Mouse (Mus musculus) stomach, postnatal 0 days (tissue): Measurements from ENCODE around the gene Gm42669. TPM values are rescaled to one million over a fixed set of nuclear protein-coding genes. Genes with fewer than 3 reads are reported as not detected.
A peak's percentile ranks its signal among the peaks of the same experiment; 100 is the strongest.

Experiments
- ATAC-seq: fragments of 200-750 bp; cut with Nextera tagmentation; 2 replicates; pipeline ENCODE4 v1.8.0; 2017; ENCODE audit not compliant: low FRiP score, low TSS enrichment
- DNase-seq: peaks from one replicate; pipeline ENCODE4 v3.0.0-alpha.2; 2016; ENCODE audit warnings: low spot score
- H3K27ac ChIP-seq: fragments of 300-500 bp; sonication (generic); replicated peaks from 2 replicates; pipeline ENCODE4 v1.5.1; 2014; ENCODE audit warnings: mild to moderate bottlenecking, control low read depth
- H3K27me3 ChIP-seq: fragments of 300-500 bp; sonication (generic); 2 replicates; pipeline ENCODE4 v1.6.1; 2014; ENCODE audit warnings: low read length; ENCODE audit not compliant: control insufficient read depth, insufficient read depth
- H3K36me3 ChIP-seq: fragments of 300-500 bp; sonication (generic); 2 replicates; pipeline ENCODE4 v1.6.1; 2014; ENCODE audit warnings: low read length, mixed read lengths; ENCODE audit not compliant: control insufficient read depth, insufficient read depth
- H3K4me1 ChIP-seq: fragments of 300-500 bp; sonication (generic); replicated peaks from 2 replicates; pipeline ENCODE4 v1.6.1; 2014; ENCODE audit warnings: antibody characterized with exemption; ENCODE audit not compliant: control insufficient read depth, insufficient read depth
- H3K4me2 ChIP-seq: fragments of 300-500 bp; sonication (generic); replicated peaks from 2 replicates; pipeline ENCODE4 v1.6.1; 2014; ENCODE audit warnings: low read depth, mild to moderate bottlenecking, control low read depth, moderate library complexity
- H3K4me3 ChIP-seq: fragments of 300-500 bp; sonication (generic); 2 replicates; pipeline ENCODE4 v1.5.1; 2014; ENCODE audit warnings: low read depth, low read length, control low read depth
- H3K9ac ChIP-seq: fragments of 300-500 bp; sonication (generic); 2 replicates; pipeline ENCODE4 v1.6.1; 2014; ENCODE audit warnings: mild to moderate bottlenecking, low read length, control low read depth, mixed read lengths
- H3K9me3 ChIP-seq: fragments of 300-500 bp; sonication (generic); 2 replicates; pipeline ENCODE4 v1.6.1; 2016; ENCODE audit warnings: low read length; ENCODE audit not compliant: control insufficient read depth
- CTCF ChIP-seq: IDR thresholded peaks from 2 replicates; pipeline ENCODE4 v1.5.1; 2016; ENCODE audit warnings: antibody characterized with exemption, low read depth, mild to moderate bottlenecking, moderate library complexity
- EP300 ChIP-seq: optimal IDR thresholded peaks from 2 replicates; pipeline ENCODE3; 2016; ENCODE audit warnings: antibody characterized with exemption
- WGBS: fragments of 180-500 bp; shearing (Covaris S2); extraction: QIAGEN DNeasy Blood & Tissue Kit; methylation state at CpG from one replicate; pipeline ENCODE4 v1.1.7; 2014; 5-methylcytosine and 5-hydroxymethylcytosine counted together
- polyA plus RNA-seq: library from polyadenylated mRNA; unstranded; fragments of >200 nt; fragmentation: Nextera tagmentation; extraction: Ambion mirVana; gene quantifications from 2 replicates; pipeline ENCODE4 v1.2.1, GENCODE M21; 2015

The Gm42669 gene
- polyA plus RNA-seq, 1 experiment from 2014 or later = 0.13 TPM

DNA sequence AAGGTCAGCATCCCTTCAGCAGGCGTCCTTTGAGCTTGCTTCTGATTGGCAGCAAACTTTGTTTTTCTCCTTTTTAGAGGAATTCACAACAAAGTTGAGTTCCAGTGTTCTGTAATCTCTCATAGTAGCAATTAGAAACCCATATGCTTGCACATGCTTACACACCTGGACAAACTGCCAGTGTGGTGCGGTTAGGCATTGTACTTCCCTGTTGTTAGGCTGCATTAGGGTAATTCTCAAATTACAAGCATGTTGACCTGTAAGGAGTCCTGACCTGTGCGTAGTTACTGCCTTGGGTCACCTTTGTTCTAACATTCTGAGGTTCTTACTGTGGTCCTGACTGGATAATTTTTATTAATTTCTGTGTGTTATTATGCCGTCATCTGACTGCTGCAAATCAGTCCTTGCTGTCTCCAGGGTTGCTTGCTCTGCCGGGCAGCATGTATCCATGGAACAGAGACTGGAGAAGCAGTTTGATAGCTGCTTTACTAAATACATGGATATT lies 8.6 kb upstream of the Gm42669 start:
- no peak overlapping the region for H3K4me2 ChIP-seq

DNA sequence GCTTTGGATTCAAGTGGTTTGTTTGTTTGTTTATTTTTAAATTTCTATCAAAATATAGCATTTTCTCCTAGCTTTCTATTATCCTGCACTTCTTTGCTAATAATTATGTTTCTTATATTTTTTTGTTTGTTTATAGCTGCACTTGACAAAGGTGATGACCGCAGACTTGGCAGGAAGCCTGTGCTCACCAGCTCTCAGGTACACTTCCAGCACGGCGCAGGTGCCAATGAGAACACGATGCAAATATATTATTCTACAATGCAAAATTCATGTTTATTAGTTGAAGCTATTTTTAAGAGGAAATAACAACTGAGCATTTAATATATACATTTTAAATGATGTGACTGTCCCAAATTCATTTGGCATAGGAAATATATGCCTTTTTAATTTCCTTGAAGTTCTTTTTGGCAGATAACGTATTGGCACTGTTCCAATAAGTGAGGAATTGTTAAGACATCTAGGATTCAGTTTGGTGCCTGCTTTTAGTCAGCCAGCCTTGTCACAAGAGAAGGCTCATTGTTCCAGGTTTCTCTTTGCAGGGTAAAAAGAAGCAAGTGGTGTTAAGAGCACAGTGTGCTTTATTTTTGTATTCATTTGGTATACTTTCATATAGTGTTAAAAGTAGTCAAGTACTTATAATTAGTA lies 7.4 kb upstream of the Gm42669 start:
- H3K9ac ChIP-seq = no peak overlapping the region
- H3K4me1 ChIP-seq = no peaks in the 10 kb centered on the region
- no peaks in the 10 kb centered on the region for H3K27me3 ChIP-seq
- ATAC-seq (no peak), DNase-seq (no peak)
- H3K36me3 ChIP-seq = no peaks in the 10 kb centered on the region
- WGBS = 81% methylated on average over 5 of the region's 5 CpGs
- no peak overlapping the region for H3K27ac ChIP-seq
- TF ChIP-seq CTCF = no peak
- H3K9me3 ChIP-seq = no peaks in the 10 kb centered on the region
- H3K4me3 ChIP-seq = no peak overlapping the region
- H3K4me2 ChIP-seq = no peak overlapping the region

More for the DNA sequence above, 8.6 kb upstream of the Gm42669 start:
- H3K9me3 ChIP-seq = no peaks in the 10 kb centered on the region
- TF ChIP-seq EP300 = no peak
- no peak for TF ChIP-seq CTCF
- DNase-seq (no peak), ATAC-seq (no peak)
- H3K27me3 ChIP-seq = no peaks in the 10 kb centered on the region
- H3K4me3 ChIP-seq = no peak overlapping the region
- H3K36me3 ChIP-seq = peaks cover 3% of the 10 kb centered on the region; the same call in 1 of the 2 replicates
- H3K9ac ChIP-seq = no peak overlapping the region
- WGBS = 54% methylated on average over 5 of the region's 5 CpGs
- H3K27ac ChIP-seq = no peak overlapping the region
- H3K4me1 ChIP-seq = no peaks in the 10 kb centered on the region

DNA sequence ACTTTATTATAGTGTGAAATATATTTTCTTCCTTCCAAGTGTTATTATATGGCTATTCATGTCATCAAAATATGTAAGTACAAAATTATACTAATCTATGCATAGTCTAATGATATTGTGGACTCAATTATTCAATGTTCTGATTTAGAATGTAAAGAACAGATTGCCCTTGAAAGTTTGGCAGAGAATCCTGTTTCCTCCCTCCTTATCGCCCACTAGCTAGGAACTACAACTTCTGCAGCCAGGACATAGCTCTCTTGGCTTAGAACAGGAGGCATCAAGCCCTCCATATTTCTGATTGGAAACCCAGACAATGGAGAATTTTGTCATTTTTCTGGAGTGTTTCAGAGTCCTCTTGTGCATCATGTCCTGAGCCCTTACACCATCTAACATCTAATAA lies 6.7 kb upstream of the Gm42669 start:
- Histone ChIP-seq H3K9me3 (no peaks in the 10 kb centered on the region), H3K4me3 (no peak overlapping the region), H3K27me3 (no peaks in the 10 kb centered on the region), H3K27ac (no peak overlapping the region), H3K9ac (no peak overlapping the region), H3K4me1 (no peaks in the 10 kb centered on the region), H3K36me3 (no peaks in the 10 kb centered on the region), H3K4me2 (no peak overlapping the region)
- TF ChIP-seq EP300 (no peak), CTCF (no peak)
- DNase-seq (no peak), ATAC-seq (no peak)
- WGBS = 71% methylated on average over 1 of the region's 1 CpGs

DNA sequence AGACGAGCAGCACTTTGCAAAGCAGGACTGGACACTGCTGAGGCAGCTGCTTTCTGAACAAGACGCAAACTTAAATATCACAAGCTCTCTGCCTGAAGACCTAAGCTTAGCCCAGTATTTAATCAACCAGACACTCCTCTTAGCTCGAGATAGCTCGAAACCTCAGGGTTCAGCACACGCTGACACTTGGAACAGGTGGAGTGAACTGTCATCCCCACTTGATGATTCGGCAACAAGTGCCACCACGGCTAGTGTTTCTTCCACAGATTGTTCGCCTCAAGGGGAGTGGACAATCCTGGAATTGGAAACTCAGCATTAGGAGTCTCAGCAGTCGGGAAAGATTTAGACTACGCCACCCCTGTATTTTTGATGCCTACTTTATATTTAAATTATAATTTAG lies 3.1 kb downstream of the Gm42669 start:
- DNase-seq = no peak
- WGBS = 87% methylated on average over 10 of the region's 10 CpGs
- Histone ChIP-seq H3K9me3 (no peaks in the 10 kb centered on the region), H3K27ac (no peak overlapping the region), H3K9ac (no peak overlapping the region), H3K36me3 (no peaks in the 10 kb centered on the region; the same call in 1 of the 2 replicates), H3K4me2 (no peak overlapping the region), H3K4me1 (no peaks in the 10 kb centered on the region), H3K4me3 (no peak overlapping the region), H3K27me3 (no peaks in the 10 kb centered on the region)
- no peak for TF ChIP-seq CTCF
- no peak for TF ChIP-seq EP300
- no peak for ATAC-seq

DNA sequence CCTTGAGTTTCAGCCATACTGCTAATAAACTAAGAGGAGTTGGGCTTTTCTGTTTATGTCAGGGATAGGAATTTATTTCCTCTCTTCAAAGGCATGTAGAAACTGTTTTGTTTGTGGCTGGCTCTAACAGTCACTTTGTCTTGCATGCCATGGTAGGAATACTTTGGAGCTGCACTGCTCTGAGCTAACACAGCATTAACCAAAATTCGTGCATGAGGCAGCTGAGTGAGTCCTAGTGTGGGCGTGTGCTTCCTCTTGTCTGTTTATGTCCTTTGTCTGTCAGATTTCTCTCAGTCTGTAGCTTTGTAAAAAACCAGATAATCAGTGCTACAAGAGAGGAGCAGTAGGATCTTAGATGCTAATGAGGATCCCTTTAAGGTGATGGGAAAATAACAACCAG lies 3.9 kb downstream of the Gm42669 start:
- Histone ChIP-seq H3K9ac (no peak overlapping the region), H3K27ac (no peak overlapping the region), H3K27me3 (no peaks in the 10 kb centered on the region), H3K9me3 (no peaks in the 10 kb centered on the region), H3K4me2 (no peak overlapping the region), H3K36me3 (no peaks in the 10 kb centered on the region; the same call in 1 of the 2 replicates), H3K4me3 (no peak overlapping the region), H3K4me1 (no peaks in the 10 kb centered on the region)
- TF ChIP-seq EP300 (no peak), CTCF (no peak)
- WGBS = 47% methylated on average over 2 of the region's 2 CpGs
- ATAC-seq (no peak), DNase-seq (no peak)

DNA sequence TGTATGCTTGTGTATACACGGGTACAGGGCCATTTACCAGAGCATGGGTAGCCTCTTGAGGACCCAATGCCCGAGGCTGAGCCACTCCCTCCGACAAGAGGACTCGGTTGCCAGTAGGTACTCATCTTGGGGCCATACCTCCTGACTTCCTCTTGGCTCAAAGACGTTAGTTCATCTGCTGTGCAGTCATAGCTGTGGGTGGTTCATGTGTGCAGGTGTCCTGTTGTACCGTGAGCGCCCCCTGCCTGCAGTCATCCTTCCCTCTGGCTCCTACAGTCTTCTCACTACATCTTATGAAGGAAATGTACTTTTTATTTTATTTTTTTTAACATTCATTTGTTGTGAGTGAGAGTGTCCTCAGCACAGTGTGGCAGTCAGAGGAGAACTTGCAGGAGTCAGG lies 6.2 kb downstream of the Gm42669 start:
- no peak overlapping the region for H3K4me2 ChIP-seq
- H3K9me3 ChIP-seq = no peaks in the 10 kb centered on the region
- H3K27me3 ChIP-seq = no peaks in the 10 kb centered on the region
- no peak overlapping the region for H3K4me3 ChIP-seq
- ATAC-seq = peak; percentile 69
- H3K36me3 ChIP-seq = no peaks in the 10 kb centered on the region
- WGBS = 52% methylated on average over 7 of the region's 7 CpGs
- TF ChIP-seq CTCF (peak; percentile 79), EP300 (no peak)
- no peaks in the 10 kb centered on the region for H3K4me1 ChIP-seq
- DNase-seq = peak; percentile 70
- H3K9ac ChIP-seq = no peak overlapping the region
- no peak overlapping the region for H3K27ac ChIP-seq
